Mouse (Mus musculus): Measurements from ENCODE around the gene Edn2.

Edn2 gene

GRCm38 (mm10) chr4:120204357-120204942 is 43.4 kb downstream of the Edn2 start:
- no peak for DNase-seq (ENCODE audit: low spot score in 2 of 2)

GRCm38 (mm10) chr4:120206471-120206891 is 45.5 kb downstream of the Edn2 start:
- DNase-seq (ENCODE audit: low spot score in 2 of 2): no peak

GRCm38 (mm10) chr4:120212080-120212479 is 51.1 kb downstream of the Edn2 start:
- DNase-seq (ENCODE audit: low spot score in 2 of 2): no peak

GRCm38 (mm10) chr4:120212812-120213211 is 51.8 kb downstream of the Edn2 start:
- no peak for DNase-seq (ENCODE audit: low spot score in 2 of 2)

- DNase-seq (ENCODE audit: low spot score in 2 of 2): peak in 1 of 2 experiments; percentile 20
Observed at GRCm38 (mm10) chr4:120215915-120216591, 55.0 kb downstream of the Edn2 start.

GRCm38 (mm10) chr4:120216883-120217282 is 55.9 kb downstream of the Edn2 start:
- no peak for DNase-seq (ENCODE audit: low spot score in 2 of 2)

Measured in thymus, postnatal 10 days (tissue).